Mouse (Mus musculus) gastrocnemius, postnatal 10 days (tissue): ENCODE results near the gene Vax2. TPM values are rescaled to one million over a fixed set of nuclear protein-coding genes. Genes with fewer than 3 reads are reported as not detected.

Source experiments
- DNase-seq: peaks from one replicate; pipeline ENCODE4 v3.0.0; 2021; ENCODE audit warnings: mixed read lengths
- total RNA-seq, 2 experiments: library from RNA; stranded (reverse); gene quantifications; 2 replicates each; pipeline ENCODE4 v1.2.3; 2021

Gene Vax2
- total RNA-seq, 2 experiments from 2014 or later, result not detected

DNA sequence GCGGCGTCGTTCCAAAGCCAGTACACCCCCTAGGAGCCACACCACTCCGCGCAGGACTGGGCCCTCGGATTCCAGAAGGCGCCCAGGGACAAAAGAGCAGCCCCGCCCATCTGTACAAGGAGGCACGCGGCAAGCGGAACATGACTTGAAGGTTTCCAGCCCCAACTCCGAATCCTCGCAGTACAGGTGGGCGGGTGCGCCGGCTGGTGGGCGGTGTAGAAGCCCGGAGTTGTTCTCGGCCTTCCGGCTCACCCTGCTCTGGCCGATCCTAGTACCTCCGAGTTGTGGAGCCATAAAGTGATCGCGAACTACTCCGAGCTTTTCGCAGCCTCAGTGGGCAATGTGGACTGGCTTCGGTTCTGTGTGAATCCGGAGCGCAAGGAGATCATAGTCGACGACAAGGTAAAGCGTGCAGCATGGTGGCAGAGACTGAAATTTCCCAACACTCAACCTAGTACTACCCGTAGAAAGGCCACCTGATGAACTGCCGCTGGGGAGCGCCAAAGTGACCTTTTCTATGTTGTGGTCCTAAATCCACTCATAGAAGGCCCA, 51.9 kb downstream of the Vax2 start:
- peak; percentile 25 for DNase-seq

- DNase-seq, result no peak
Observed at GRCm38 (mm10) chr6:83766982-83767381, 55.9 kb downstream of the Vax2 start.

DNA sequence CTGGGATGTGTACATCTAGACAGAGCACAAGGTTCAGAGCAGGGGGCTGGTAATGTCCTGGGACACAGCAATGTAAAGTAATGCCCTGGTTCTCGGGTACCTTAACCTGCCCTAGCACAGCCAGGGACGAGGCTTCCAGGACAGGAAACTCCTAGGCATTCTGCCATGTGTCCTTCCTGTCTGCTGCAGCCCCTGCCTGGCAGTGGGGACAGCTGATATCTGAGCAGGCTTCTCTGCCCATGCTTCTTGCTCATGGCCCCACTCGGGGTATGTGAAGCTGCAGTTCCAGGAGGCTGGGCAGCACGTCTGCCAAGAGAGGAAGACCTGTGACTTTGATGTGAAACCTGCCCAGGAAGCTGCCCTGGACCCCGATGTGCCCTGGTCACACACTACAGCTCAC, 57.4 kb downstream of the Vax2 start:
- DNase-seq, result no peak

DNA sequence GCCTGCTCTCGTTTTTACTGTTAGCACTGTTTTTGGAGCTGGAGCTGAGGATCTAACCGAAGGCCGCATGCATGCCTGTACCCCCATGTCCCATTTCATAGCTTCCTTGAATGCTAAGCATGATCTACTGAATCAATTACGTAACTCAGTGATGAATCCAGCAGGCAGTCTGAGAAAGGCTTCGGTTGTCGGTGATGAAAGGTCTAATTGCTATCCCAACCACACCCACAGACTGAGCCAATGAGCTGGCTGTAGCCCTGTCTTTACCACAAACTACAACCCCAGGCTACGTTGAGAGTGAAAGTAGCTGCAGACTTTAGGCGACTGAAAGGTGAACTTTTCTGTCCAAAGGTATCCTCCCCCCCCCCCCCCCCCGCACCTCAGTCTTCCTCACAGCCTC, 63.1 kb downstream of the Vax2 start:
- DNase-seq, result no peak

DNA sequence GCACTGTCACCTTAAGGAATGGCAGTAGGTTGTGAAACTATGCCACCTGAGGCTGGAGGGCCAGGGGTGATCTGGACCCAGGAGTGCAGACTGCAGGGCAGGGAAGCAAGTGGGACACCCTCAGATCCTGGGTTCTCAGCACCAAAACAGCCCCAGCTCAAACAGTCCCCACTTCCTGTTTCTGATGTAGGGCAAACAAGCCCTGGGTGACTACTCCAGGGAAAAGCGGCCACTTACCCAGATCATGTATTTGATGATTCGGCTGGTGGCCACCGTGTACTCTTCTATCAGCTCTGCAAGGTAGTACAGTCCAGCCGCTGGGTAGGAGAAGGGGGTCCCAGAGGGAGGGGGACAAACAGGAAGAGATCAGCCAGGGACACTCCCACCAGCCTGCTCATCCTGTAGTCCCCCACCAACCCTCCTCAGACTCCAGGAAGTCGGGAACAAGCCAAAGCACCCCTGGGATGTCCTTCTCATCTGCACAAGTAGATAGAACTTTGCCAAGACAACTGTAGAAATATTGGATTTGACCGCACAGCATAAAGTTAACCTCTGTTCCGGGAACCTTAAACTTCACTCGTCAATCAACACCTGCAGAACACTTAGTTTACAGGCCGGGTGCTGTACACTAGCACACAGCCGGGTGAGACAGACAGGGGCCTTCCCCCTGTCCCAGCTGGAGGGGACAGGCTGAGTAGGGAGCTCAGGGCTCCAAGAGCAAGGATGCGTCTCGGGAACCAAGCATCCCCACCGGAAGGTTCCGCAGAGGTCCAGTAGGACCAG, 63.9 kb downstream of the Vax2 start:
- no peak for DNase-seq

DNA sequence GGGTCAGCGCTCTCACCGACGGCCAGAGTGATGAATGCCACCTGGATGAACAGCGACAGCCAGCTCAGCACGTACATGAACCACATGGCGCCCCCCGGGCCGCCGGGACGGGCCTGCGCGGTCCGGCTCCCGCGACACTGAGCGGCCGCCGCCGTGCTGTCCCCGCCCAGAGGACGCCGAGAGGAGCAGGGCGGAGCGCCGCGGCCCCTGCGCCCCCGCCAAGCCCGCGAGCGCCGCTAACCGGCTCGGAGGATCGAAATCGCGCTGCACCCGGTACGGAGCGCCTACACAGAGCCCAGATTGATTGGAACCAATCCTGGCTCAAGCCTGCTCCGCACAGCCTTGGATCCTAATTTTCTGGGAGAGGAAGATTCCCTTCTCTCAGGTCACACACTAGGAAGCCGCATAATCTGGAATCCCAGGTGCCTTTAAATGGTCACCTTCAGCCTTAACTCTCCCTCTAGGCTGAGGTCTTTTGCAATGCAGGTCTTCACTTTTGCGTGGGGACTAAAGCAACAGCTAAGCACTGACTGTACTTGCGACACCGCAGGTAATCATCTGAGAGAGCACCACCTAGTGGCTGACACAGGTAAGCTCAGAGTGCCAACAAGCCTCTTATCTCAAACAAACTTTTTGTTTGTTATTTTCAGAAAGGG, 64.7 kb downstream of the Vax2 start, which contains the start of gene Tex261:
Gene Tex261 (minus strand): TSS at position 176 of the 656 bp plus-strand sequence.
- DNase-seq, result peak; percentile 93

DNA sequence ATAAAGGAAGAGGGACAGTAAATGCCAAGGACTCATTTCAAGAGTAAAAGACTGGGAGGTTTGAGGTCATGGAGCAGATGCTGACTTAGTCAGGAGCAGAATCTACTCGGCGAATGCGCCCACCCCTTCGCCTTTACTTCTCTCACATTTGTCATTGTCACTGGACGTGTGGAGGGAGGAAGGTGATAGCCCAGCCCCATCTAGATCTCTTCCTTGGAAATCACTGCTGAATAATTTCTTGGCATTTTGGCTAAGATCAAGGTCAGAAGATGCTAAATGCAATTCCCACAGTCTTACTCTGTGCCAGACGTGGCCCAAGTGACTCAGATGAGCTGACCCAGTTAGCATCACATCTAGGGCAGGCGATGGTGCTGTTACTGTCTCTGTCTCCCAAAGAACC, 67.2 kb downstream of the Vax2 start:
- no peak for DNase-seq

- DNase-seq, result peak; percentile 36
Observed at GRCm38 (mm10) chr6:83779026-83779425, 68.0 kb downstream of the Vax2 start.

DNA sequence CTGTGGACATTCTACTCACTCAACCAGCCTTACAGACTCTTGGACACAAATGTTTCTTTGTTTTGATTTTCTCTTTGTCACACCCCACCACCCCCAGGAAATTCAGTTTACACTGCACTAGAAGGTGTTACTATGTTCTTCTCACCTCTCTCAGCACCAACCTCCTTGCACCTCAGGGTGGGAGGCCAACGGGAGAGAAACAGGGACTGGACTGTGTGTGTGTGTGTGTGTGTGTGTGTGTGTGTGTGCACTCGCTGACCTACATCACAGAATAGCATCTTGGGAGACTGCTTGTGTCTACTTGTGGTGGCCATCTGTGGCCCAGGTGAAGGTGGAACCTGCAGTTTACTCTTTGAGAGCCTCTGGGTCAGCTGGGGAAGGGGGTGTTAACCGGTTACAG, 75.4 kb downstream of the Vax2 start:
- DNase-seq, result no peak

Other genes starting within 250 kb of the Vax2 start
- 10 to 100 TPM; 22.3 to 29.4 TPM for gene Dguok, start 204.3 kb upstream of the Vax2 start, total RNA-seq
- gene Actg2, start 175.0 kb upstream of the Vax2 start, total RNA-seq, result 1 to 10 TPM; 3.6 to 5.3 TPM
- 10 to 100 TPM in 1 of 2 experiments, 1 to 10 TPM in 1; 9.8 to 10.7 TPM for gene Stambp, start 138.5 kb upstream of the Vax2 start, total RNA-seq
- under 1 TPM in 1 of 2 experiments, not detected in 1; 0.32 TPM for gene Clec4f, start 55.1 kb upstream of the Vax2 start, total RNA-seq
- not detected for gene Cd207, start 33.4 kb upstream of the Vax2 start, total RNA-seq
- gene Atp6v1b1, start 31.7 kb downstream of the Vax2 start, total RNA-seq, result not detected
- gene Ankrd53, start 51.4 kb downstream of the Vax2 start, total RNA-seq, result not detected
- gene Tex261, start 64.5 kb downstream of the Vax2 start, total RNA-seq, result 10 to 100 TPM; 44.6 to 49.5 TPM
- 10 to 100 TPM; 11.3 to 16.4 TPM for gene Nagk, start 83.7 kb downstream of the Vax2 start, total RNA-seq
- gene Paip2b, start 120.5 kb downstream of the Vax2 start, total RNA-seq, result 10 to 100 TPM; 30.5 to 36.5 TPM
- gene Zfp638, start 155.8 kb downstream of the Vax2 start, total RNA-seq, result 10 to 100 TPM; 40.3 to 62.3 TPM